ENCODE assay signal across 9 mouse cellular contexts in genomic region chr14:77157505-77157911, GRCm38 (mm10). TPM values are rescaled to one million over a fixed set of nuclear protein-coding genes. Genes with fewer than 3 reads are reported as not detected.
A peak's percentile ranks its signal among the peaks of the same experiment; 100 is the strongest.
DNase-seq lines count a peak whose midpoint lies in the region; ATAC-seq and TF ChIP-seq lines count a peak whose summit lies in the region.
"Had no signal": no experiment of that assay in that cellular context is flagged by ENCODE, and none has a peak within 500 bp of the region (broad histone marks: within the 10 kb centered on the region; RNA-seq: fewer than 3 reads in every experiment).

No protein-coding gene starts in this region.

- no peak for TF ChIP-seq EP300 in heart, postnatal 0 days (IDR thresholded peaks at IDR 0.05; ENCODE audit: low read depth)

- peak overlapping the region; percentile 31 for H3K4me3 ChIP-seq in thymus, adult 2 months (ENCODE audit: control insufficient read depth, insufficient read depth, low read length)
- peak overlapping the region; percentile 96 for H3K4me3 ChIP-seq in forebrain, embryonic 16.5 days (replicated peaks; ENCODE audit: low read length)
- H3K4me3 ChIP-seq in heart, postnatal 0 days (ENCODE audit: low read depth, low read length) = peak overlapping the region; percentile 56
- H3K4me3 ChIP-seq in liver, embryonic 12.5 days = peak overlapping the region; percentile 55
- H3K4me3 ChIP-seq in neural tube, embryonic 15.5 days (replicated peaks) = peak overlapping the region; percentile 88

- TF ChIP-seq CTCF in thymus, adult 2 months (IDR thresholded peaks at IDR 0.05; ENCODE audit: borderline replicate concordance, control insufficient read depth, extremely low read depth, insufficient read depth, low read length, poor library complexity) = no peak
- TF ChIP-seq CTCF in heart, postnatal 0 days (IDR thresholded peaks at IDR 0.05; ENCODE audit: low read depth) = no peak

- no peaks in the 10 kb centered on the region for H3K36me3 ChIP-seq in thymus, adult 2 months (ENCODE audit: control insufficient read depth, insufficient read depth, low read length)
- H3K36me3 ChIP-seq in forebrain, embryonic 16.5 days (ENCODE audit: control insufficient read depth, insufficient read depth) = no peaks in the 10 kb centered on the region
- no peaks in the 10 kb centered on the region for H3K36me3 ChIP-seq in heart, postnatal 0 days (replicated peaks; ENCODE audit: control insufficient read depth, insufficient read depth, low read length)
- no peaks in the 10 kb centered on the region for H3K36me3 ChIP-seq in liver, embryonic 12.5 days
- H3K36me3 ChIP-seq in neural tube, embryonic 15.5 days = no peaks in the 10 kb centered on the region

- H3K4me1 ChIP-seq in thymus, adult 2 months (replicated peaks; ENCODE audit: control insufficient read depth, insufficient read depth, low read length) = peaks cover 13% of the 10 kb centered on the region
- peaks cover 41% of the 10 kb centered on the region for H3K4me1 ChIP-seq in forebrain, embryonic 16.5 days (replicated peaks; ENCODE audit: control insufficient read depth, insufficient read depth, low read length)
- H3K4me1 ChIP-seq in heart, postnatal 0 days (ENCODE audit: control insufficient read depth, insufficient read depth) = peaks cover 5% of the 10 kb centered on the region; the same call in 1 of the 2 replicates
- no peaks in the 10 kb centered on the region for H3K4me1 ChIP-seq in liver, embryonic 12.5 days
- H3K4me1 ChIP-seq in neural tube, embryonic 15.5 days = peaks cover 43% of the 10 kb centered on the region

- peak overlapping the region; percentile 83 for H3K4me2 ChIP-seq in forebrain, embryonic 16.5 days (ENCODE audit: low read length)
- H3K4me2 ChIP-seq in heart, postnatal 0 days (ENCODE audit: low read depth, low read length) = peak overlapping the region; percentile 96
- peak overlapping the region; percentile 74 for H3K4me2 ChIP-seq in liver, embryonic 12.5 days
- H3K4me2 ChIP-seq in neural tube, embryonic 15.5 days = peak overlapping the region; percentile 76

- H3K27me3 ChIP-seq in thymus, adult 2 months (ENCODE audit: control insufficient read depth, insufficient read depth, low read length) = peaks cover 10% of the 10 kb centered on the region; the same call in 1 of the 2 replicates
- H3K27me3 ChIP-seq in forebrain, embryonic 16.5 days (replicated peaks; ENCODE audit: control insufficient read depth, insufficient read depth, low read length) = no peaks in the 10 kb centered on the region
- H3K27me3 ChIP-seq in heart, postnatal 0 days (ENCODE audit: control insufficient read depth, insufficient read depth, low read length) = peaks cover 39% of the 10 kb centered on the region
- H3K27me3 ChIP-seq in liver, embryonic 12.5 days (replicated peaks) = peaks cover 50% of the 10 kb centered on the region
- no peaks in the 10 kb centered on the region for H3K27me3 ChIP-seq in neural tube, embryonic 15.5 days (replicated peaks)

- no peak overlapping the region for H3K27ac ChIP-seq in thymus, adult 2 months (ENCODE audit: control insufficient read depth, insufficient read depth, low read length)
- H3K27ac ChIP-seq in forebrain, embryonic 16.5 days (ENCODE audit: low read length) = peak overlapping the region; percentile 98
- H3K27ac ChIP-seq in heart, postnatal 0 days (ENCODE audit: low read depth) = no peak overlapping the region
- H3K27ac ChIP-seq in liver, embryonic 12.5 days = no peak overlapping the region
- peak overlapping the region; percentile 94 for H3K27ac ChIP-seq in neural tube, embryonic 15.5 days (replicated peaks)

- no peak for TF ChIP-seq POLR2A in thymus, adult 2 months (IDR thresholded peaks at IDR 0.05; ENCODE audit: control insufficient read depth, extremely low read depth, insufficient read depth, low read length, poor library complexity)

- H3K9ac ChIP-seq in forebrain, embryonic 16.5 days (replicated peaks; ENCODE audit: low read depth, low read length) = peak overlapping the region; percentile 93
- no peak overlapping the region for H3K9ac ChIP-seq in heart, postnatal 0 days (replicated peaks; ENCODE audit: low read depth, low read length)
- H3K9ac ChIP-seq in liver, embryonic 12.5 days = no peak overlapping the region
- peak overlapping the region; percentile 94 for H3K9ac ChIP-seq in neural tube, embryonic 15.5 days (replicated peaks)

- ATAC-seq in forebrain, embryonic 16.5 days = peak; percentile 76
- ATAC-seq in heart, postnatal 0 days (ENCODE audit: insufficient read depth, low read depth) = peak; percentile 77
- ATAC-seq in liver, embryonic 12.5 days = no peak
- ATAC-seq in neural tube, embryonic 15.5 days (ENCODE audit: low FRiP score) = peak; percentile 88

- H3K9me3 ChIP-seq in forebrain, embryonic 16.5 days (ENCODE audit: control insufficient read depth, low read length) = no peaks in the 10 kb centered on the region
- no peaks in the 10 kb centered on the region for H3K9me3 ChIP-seq in heart, postnatal 0 days (replicated peaks; ENCODE audit: control insufficient read depth, low read length)
- no peaks in the 10 kb centered on the region for H3K9me3 ChIP-seq in liver, embryonic 12.5 days (replicated peaks)
- no peaks in the 10 kb centered on the region for H3K9me3 ChIP-seq in neural tube, embryonic 15.5 days (replicated peaks)

- 6% methylated on average over 31 of the region's 31 CpGs for WGBS in thymus, adult 2 months
- 0% methylated on average over 31 of the region's 31 CpGs for WGBS in forebrain, embryonic 16.5 days
- 2% methylated on average over 31 of the region's 31 CpGs for WGBS in heart, postnatal 0 days
- WGBS in liver, embryonic 12.5 days (ENCODE audit: insufficient replicate concordance) = 4% methylated on average over 31 of the region's 31 CpGs
- 2% methylated on average over 31 of the region's 31 CpGs for WGBS in neural tube, embryonic 15.5 days

- DNase-seq in thymus, adult 2 months = no peak
- no peak for DNase-seq in thymus, postnatal 0 days (ENCODE audit: low spot score)
- DNase-seq in heart, postnatal 0 days (ENCODE audit: low spot score) = peak; percentile 17
- DNase-seq in kidney, postnatal 36 days = peak; percentile 52 to 54
- DNase-seq in thymus, postnatal 4 days = peak; percentile 18

RNA-seq across cellular contexts. Expression of gene Enox1, which starts 0.9 kb away (rescaled TPM):
- polyA plus RNA-seq in thymus, adult 2 months (2012; rRNA removed) = 0.38 TPM in 2 replicates
- polyA plus RNA-seq in thymus, postnatal 0 days (2015; fragmentation: Nextera tagmentation; extraction: Ambion mirVana) = 0.55 TPM in 2 replicates
- 64.4 and 65.7 TPM in 2 replicates for polyA plus RNA-seq in forebrain, embryonic 16.5 days (2015; fragmentation: Nextera tagmentation; extraction: Ambion mirVana)
- 1.7 and 2.6 TPM in 2 replicates for total RNA-seq in heart, postnatal 0 days (2014; rRNA removed; ENCODE audit: low replicate concordance)
- 0.78 and 0.83 TPM in 2 replicates for polyA plus RNA-seq in heart, postnatal 0 days (2015; fragmentation: Nextera tagmentation; extraction: Ambion mirVana)
- 0.50 and 0.58 TPM in 2 replicates for polyA plus RNA-seq in liver, embryonic 12.5 days (2016; fragmentation: Nextera tagmentation; extraction: Ambion mirVana)
- 36.7 and 45.0 TPM in 2 replicates for polyA plus RNA-seq in neural tube, embryonic 15.5 days (2015; fragmentation: Nextera tagmentation; extraction: Ambion mirVana)
- polyA plus RNA-seq: liver, adult 2 months had no signal

Comparison
In these comparisons a context has a peak if more than half of its experiments do, and no peak if none do; other contexts are left out.
1. DNase-seq: peak in heart, postnatal 0 days (single experiment), kidney, postnatal 36 days (2 of 2) and thymus, postnatal 4 days (single experiment); none in thymus, adult 2 months (single experiment) and thymus, postnatal 0 days (single experiment).
2. H3K27ac ChIP-seq: peak in forebrain, embryonic 16.5 days (single experiment) and neural tube, embryonic 15.5 days (single experiment); none in thymus, adult 2 months (single experiment), heart, postnatal 0 days (single experiment) and liver, embryonic 12.5 days (single experiment).
3. H3K4me3 ChIP-seq: peak in every context shown above with its lines; median percentile 96 in forebrain, embryonic 16.5 days; 88 in neural tube, embryonic 15.5 days; 56 in heart, postnatal 0 days; 55 in liver, embryonic 12.5 days; 31 in thymus, adult 2 months.
4. H3K9ac ChIP-seq: peak in forebrain, embryonic 16.5 days (single experiment) and neural tube, embryonic 15.5 days (single experiment); none in heart, postnatal 0 days (single experiment) and liver, embryonic 12.5 days (single experiment).
5. RNA of gene Enox1, which starts 0.9 kb away (polyA plus RNA-seq): 64.4 to 65.7 TPM in forebrain, embryonic 16.5 days and 36.7 to 45.0 TPM in neural tube, embryonic 15.5 days; 0.78 to 0.83 TPM in heart, postnatal 0 days, 0.50 to 0.58 TPM in liver, embryonic 12.5 days, 0.55 TPM in thymus, postnatal 0 days and 0.38 TPM in thymus, adult 2 months; every median in the first group is over 10 times any median in the second.
6. Peak in every context shown above with its lines, with median percentiles within 50 percentile points of each other: H3K4me2 ChIP-seq.